Mouse (Mus musculus): ENCODE measurements around the gene Gm26938.

GRCm38 (mm10) chr5:139794137-139794536 lies 32.1 kb downstream of the Gm26938 start:
- TF ChIP-seq CTCF (IDR thresholded peaks at IDR 0.05; ENCODE audit: low read depth, low read length) (no peak), POLR2AphosphoS5 (IDR thresholded peaks at IDR 0.05; ENCODE audit: insufficient replicate concordance, low read depth, low read length) (no peak), GATA1 (IDR thresholded peaks at IDR 0.05; ENCODE audit: borderline replicate concordance, low read length) (no peak)
